Mouse (Mus musculus): ENCODE results near the gene Usp22. TPM values are rescaled to one million over a fixed set of nuclear protein-coding genes. Genes with fewer than 3 reads are reported as not detected.
"Not testable (repeated sequence)": the region's sequence is repeated elsewhere in the genome, so short reads cannot be mapped to it uniquely, and the experiment has no call there.

Usp22 gene
- polyA plus RNA-seq, 1 experiment = 25.1 TPM

DNA sequence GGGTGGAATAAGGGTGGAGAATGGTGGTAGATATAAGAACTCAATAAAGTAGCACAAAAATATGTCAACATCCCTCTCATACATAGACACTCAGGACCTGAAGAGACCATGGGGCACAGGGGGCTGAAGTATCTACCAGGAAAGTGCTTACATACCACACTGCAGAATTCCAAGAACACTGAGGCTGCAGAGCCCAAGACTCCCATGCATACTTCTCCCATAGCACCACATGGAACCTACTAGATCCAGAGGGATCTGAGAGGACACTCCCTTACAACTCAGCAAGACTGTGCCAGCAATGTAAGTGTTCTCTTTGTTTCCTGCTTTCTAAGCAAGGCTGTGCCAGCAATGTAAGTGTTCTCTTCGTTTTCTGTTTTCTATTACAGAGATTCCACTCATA is 9.0 kb upstream of the Usp22 start:
- WGBS = 72% methylated on average over 1 of the region's 1 CpGs
- H3K4me1 ChIP-seq (ENCODE audit: control insufficient read depth, insufficient read depth, insufficient read length, low read length) = no peaks in the 10 kb centered on the region
- no peak overlapping the region for H3K4me3 ChIP-seq (ENCODE audit: low read depth, low read length)
- no peaks in the 10 kb centered on the region for H3K27me3 ChIP-seq (ENCODE audit: control insufficient read depth, insufficient read depth, low read length)
- H3K36me3 ChIP-seq (ENCODE audit: control insufficient read depth, insufficient read depth, low read length) = no peaks in the 10 kb centered on the region
- TF ChIP-seq POLR2A (IDR thresholded peaks at IDR 0.05; ENCODE audit: low read depth, low read length) = no peak
- TF ChIP-seq CTCF (IDR thresholded peaks at IDR 0.05; ENCODE audit: extremely low read depth, insufficient read length, insufficient replicate concordance, low read depth, low read length) = no peak
- no peak overlapping the region for H3K27ac ChIP-seq (ENCODE audit: insufficient read depth, low read depth, low read length)

- no peak overlapping the region for H3K4me3 ChIP-seq (ENCODE audit: low read depth, low read length)
- no peaks in the 10 kb centered on the region for H3K27me3 ChIP-seq (ENCODE audit: control insufficient read depth, insufficient read depth, low read length)
- no peaks in the 10 kb centered on the region for H3K36me3 ChIP-seq (ENCODE audit: control insufficient read depth, insufficient read depth, low read length)
- TF ChIP-seq POLR2A (IDR thresholded peaks at IDR 0.05; ENCODE audit: low read depth, low read length) = no peak
- no peak for TF ChIP-seq CTCF (IDR thresholded peaks at IDR 0.05; ENCODE audit: extremely low read depth, insufficient read length, insufficient replicate concordance, low read depth, low read length)
- H3K27ac ChIP-seq (ENCODE audit: insufficient read depth, low read depth, low read length) = no peak overlapping the region
- no peaks in the 10 kb centered on the region for H3K4me1 ChIP-seq (ENCODE audit: control insufficient read depth, insufficient read depth, insufficient read length, low read length)
These were observed 6.8 kb upstream of the Usp22 start for GRCm38 (mm10) chr11:61181624-61182023.

- Histone ChIP-seq H3K27ac (ENCODE audit: insufficient read depth, low read depth, low read length) (no peak overlapping the region), H3K4me1 (ENCODE audit: control insufficient read depth, insufficient read depth, insufficient read length, low read length) (no peaks in the 10 kb centered on the region), H3K4me3 (ENCODE audit: low read depth, low read length) (no peak overlapping the region), H3K27me3 (ENCODE audit: control insufficient read depth, insufficient read depth, low read length) (no peaks in the 10 kb centered on the region), H3K36me3 (ENCODE audit: control insufficient read depth, insufficient read depth, low read length) (no peaks in the 10 kb centered on the region)
- no peak for TF ChIP-seq POLR2A (IDR thresholded peaks at IDR 0.05; ENCODE audit: low read depth, low read length)
- 89% methylated on average over 3 of the region's 3 CpGs for WGBS
These were observed 5.5 kb upstream of the Usp22 start for GRCm38 (mm10) chr11:61180361-61180760.

GRCm38 (mm10) chr11:61176321-61176720 is 1.5 kb upstream of the Usp22 start:
- Histone ChIP-seq H3K36me3 (ENCODE audit: control insufficient read depth, insufficient read depth, low read length) (no peaks in the 10 kb centered on the region), H3K27me3 (ENCODE audit: control insufficient read depth, insufficient read depth, low read length) (no peaks in the 10 kb centered on the region), H3K4me3 (ENCODE audit: low read depth, low read length) (no peak overlapping the region), H3K4me1 (ENCODE audit: control insufficient read depth, insufficient read depth, insufficient read length, low read length) (0 out of 2 replicates have a peak, but pooled peaks cover 2% of the 10 kb centered on the region), H3K27ac (ENCODE audit: insufficient read depth, low read depth, low read length) (no peak overlapping the region)
- TF ChIP-seq CTCF (IDR thresholded peaks at IDR 0.05; ENCODE audit: extremely low read depth, insufficient read length, insufficient replicate concordance, low read depth, low read length) (no peak), POLR2A (IDR thresholded peaks at IDR 0.05; ENCODE audit: low read depth, low read length) (no peak)
- 81% methylated on average over 1 of the region's 1 CpGs for WGBS

DNA sequence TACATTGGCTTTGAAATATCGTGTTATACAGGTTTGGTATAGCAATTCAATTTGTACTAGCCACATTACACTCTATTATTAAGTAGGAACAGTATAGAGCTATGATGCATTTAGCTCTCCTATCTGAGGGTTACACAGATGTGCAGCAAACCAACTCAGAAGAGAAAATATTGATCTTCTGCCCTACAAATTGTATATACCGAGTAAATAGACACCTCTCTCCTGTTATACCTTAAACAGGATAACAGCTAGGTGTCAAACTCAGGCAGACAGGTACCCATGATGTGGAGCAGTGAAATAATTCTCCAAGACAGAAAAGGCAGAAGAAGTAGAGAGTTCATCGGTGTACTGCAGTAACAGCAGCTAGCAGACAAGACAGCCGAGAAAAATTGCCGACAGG is 923 bp upstream of the Usp22 start:
- no peak for TF ChIP-seq CTCF (IDR thresholded peaks at IDR 0.05; ENCODE audit: extremely low read depth, insufficient read length, insufficient replicate concordance, low read depth, low read length)
- TF ChIP-seq POLR2A (IDR thresholded peaks at IDR 0.05; ENCODE audit: low read depth, low read length) = no peak
- H3K27me3 ChIP-seq (ENCODE audit: control insufficient read depth, insufficient read depth, low read length) = no peaks in the 10 kb centered on the region
- H3K4me1 ChIP-seq (ENCODE audit: control insufficient read depth, insufficient read depth, insufficient read length, low read length) = 0 out of 2 replicates have a peak, but pooled peaks cover 2% of the 10 kb centered on the region
- no peak overlapping the region for H3K4me3 ChIP-seq (ENCODE audit: low read depth, low read length)
- no peaks in the 10 kb centered on the region for H3K36me3 ChIP-seq (ENCODE audit: control insufficient read depth, insufficient read depth, low read length)
- H3K27ac ChIP-seq (ENCODE audit: insufficient read depth, low read depth, low read length) = no peak overlapping the region
- WGBS = 63% methylated on average over 5 of the region's 5 CpGs

DNA sequence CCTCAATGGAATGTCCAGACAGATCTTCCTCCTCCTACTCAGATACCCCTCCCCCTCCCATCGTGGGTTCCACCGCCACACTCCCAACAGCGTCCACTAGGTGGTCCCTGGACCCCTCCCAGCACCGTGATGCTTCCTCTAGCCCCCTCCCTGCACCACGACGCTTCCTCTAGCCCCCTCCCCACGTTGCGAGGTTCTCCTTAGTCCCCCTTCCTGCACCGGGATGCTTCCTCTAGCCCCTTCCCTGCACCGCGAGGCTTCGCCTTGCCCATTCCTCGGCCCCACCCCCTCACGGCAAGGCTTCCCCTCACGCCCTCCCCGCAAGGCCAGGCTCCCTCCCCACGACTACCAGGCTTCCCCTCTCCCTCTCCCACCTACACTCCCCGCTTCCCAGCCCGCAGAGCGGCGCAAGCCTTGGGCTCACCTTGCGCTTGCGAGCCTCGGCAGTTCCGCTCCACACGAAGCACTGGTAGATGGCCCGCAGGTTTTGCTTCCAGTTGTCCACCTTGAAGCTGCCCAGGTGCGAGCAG is 499 bp downstream of the Usp22 start:
- Histone ChIP-seq H3K27ac (ENCODE audit: insufficient read depth, low read depth, low read length) (peak overlapping the region; percentile 90), H3K4me1 (ENCODE audit: control insufficient read depth, insufficient read depth, insufficient read length, low read length) (0 out of 2 replicates have a peak, but pooled peaks cover 2% of the 10 kb centered on the region), H3K36me3 (ENCODE audit: control insufficient read depth, insufficient read depth, low read length) (no peaks in the 10 kb centered on the region), H3K4me3 (ENCODE audit: low read depth, low read length) (peak overlapping the region; percentile 82), H3K27me3 (ENCODE audit: control insufficient read depth, insufficient read depth, low read length) (no peaks in the 10 kb centered on the region)
- TF ChIP-seq CTCF (IDR thresholded peaks at IDR 0.05; ENCODE audit: extremely low read depth, insufficient read length, insufficient replicate concordance, low read depth, low read length) = no peak; the same call in 1 of the 2 replicates
- WGBS = under 1% methylated on average over 28 of the region's 28 CpGs

DNA sequence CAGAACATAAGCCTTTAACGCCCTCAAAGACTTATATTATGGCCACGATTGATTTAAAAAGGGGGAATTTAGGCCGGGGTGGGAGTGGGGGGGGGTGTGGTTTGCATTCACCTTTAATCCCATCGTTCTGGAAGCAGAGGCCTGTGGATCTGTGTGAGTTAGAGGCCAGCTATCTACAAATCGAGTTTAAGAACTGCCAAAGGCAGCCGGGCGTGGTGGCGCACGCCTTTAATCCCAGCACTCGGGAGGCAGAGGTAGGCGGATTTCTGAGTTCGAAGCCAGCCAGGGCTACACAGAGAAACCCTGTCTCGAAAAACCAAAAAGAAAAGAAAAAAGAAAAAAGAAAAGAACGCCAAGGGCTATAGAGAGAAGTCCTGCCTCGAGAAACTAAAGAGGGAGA is 1.4 kb downstream of the Usp22 start:
- H3K27ac ChIP-seq (ENCODE audit: insufficient read depth, low read depth, low read length); H3K36me3 ChIP-seq (ENCODE audit: control insufficient read depth, insufficient read depth, low read length); H3K4me3 ChIP-seq (ENCODE audit: low read depth, low read length); H3K4me1 ChIP-seq (ENCODE audit: control insufficient read depth, insufficient read depth, insufficient read length, low read length); H3K27me3 ChIP-seq (ENCODE audit: control insufficient read depth, insufficient read depth, low read length): not testable (repeated sequence)
- WGBS = 24% methylated on average over 15 of the region's 15 CpGs

- Histone ChIP-seq H3K36me3 (ENCODE audit: control insufficient read depth, insufficient read depth, low read length) (peaks cover 14% of the 10 kb centered on the region), H3K4me1 (ENCODE audit: control insufficient read depth, insufficient read depth, insufficient read length, low read length) (peaks cover 2% of the 10 kb centered on the region; the same call in 1 of the 2 replicates), H3K27ac (ENCODE audit: insufficient read depth, low read depth, low read length) (no peak overlapping the region), H3K4me3 (ENCODE audit: low read depth, low read length) (no peak overlapping the region), H3K27me3 (ENCODE audit: control insufficient read depth, insufficient read depth, low read length) (no peaks in the 10 kb centered on the region)
- no peak for TF ChIP-seq POLR2A (IDR thresholded peaks at IDR 0.05; ENCODE audit: low read depth, low read length)
- 77% methylated on average over 5 of the region's 5 CpGs for WGBS
These were observed 4.7 kb downstream of the Usp22 start for GRCm38 (mm10) chr11:61170184-61170583.

All from small intestine, adult 2 months (tissue).